Mouse (Mus musculus) c-Kit-positive CD71-positive TER-119-positive erythroid progenitor cells, embryonic 14.5 days (primary cell): ENCODE data around the gene Afdn.
"Not testable (repeated sequence)": the region's sequence is repeated elsewhere in the genome, so short reads cannot be mapped to it uniquely, and the experiment has no call there.

Experiments
- DNase-seq: peaks from one replicate; pipeline ENCODE4 v3.0.0-alpha.2; 2013; ENCODE audit warnings: low spot score

The Afdn gene

DNA sequence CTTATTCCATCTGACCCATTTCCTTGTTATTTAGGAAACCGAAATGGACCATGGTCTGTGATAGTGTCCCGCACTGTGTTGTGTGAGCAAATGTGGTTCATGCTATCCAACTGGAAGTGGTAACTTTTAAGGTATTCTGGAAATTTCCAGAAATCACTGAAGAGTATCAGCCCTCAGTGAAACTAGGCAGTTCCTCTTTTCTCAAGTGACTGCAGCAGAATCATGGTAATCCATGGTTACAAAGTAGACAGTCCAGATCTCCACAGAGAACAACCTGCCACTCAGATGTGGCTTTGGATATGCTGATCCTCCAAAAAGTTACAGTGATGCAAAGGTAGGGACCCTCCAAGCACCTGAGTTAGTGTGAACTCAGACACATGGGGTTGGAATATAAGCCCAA lies 21.4 kb upstream of the Afdn start:
- DNase-seq = no peak

- no peak for DNase-seq
Observed at GRCm38 (mm10) chr17:13739981-13740380, 20.4 kb upstream of the Afdn start.

GRCm38 (mm10) chr17:13740796-13741195 lies 19.5 kb upstream of the Afdn start:
- DNase-seq = no peak

DNA sequence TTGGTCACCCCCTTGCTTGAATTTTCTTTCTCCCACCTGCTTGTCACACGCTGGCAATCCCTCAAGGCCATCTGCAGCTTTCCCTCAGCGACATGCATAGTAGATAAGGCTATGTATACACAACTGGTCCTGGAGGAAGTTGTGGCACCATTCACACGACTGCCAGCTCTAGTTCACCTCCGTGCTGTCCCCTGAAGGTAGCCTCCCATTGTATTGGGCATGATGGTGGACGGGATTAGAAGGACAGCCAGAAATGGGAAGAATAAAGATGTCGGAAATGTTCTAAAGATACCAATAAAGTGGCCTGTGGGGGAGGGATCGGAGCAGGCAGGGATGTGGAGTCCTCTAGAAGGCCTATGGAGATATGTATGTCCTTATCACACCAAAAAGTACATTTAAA lies 18.7 kb upstream of the Afdn start:
- no peak for DNase-seq

DNA sequence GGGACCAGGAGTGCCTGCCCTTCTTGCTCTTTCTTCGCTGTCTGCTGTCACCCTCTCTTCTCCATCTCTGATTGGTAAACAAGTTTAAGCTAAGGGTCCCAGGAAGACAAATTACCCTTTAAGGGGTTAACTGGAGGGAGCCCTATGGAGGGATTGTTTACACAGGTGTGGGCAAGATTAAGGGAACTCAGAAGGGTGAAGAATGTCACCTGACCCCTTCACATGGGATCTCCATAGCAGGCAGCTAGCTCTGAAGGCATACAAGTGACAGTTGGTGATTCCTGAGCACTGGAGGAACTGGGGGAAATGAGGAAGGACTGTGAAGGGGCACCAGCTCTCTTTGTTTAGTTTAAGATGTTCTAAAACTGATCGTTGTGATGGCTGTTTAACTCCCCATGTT lies 18.0 kb upstream of the Afdn start:
- DNase-seq = no peak

GRCm38 (mm10) chr17:13742941-13743708 lies 17.2 kb upstream of the Afdn start:
- no peak for DNase-seq

- no peak for DNase-seq
Observed at GRCm38 (mm10) chr17:13743709-13744079, 16.6 kb upstream of the Afdn start.

GRCm38 (mm10) chr17:13744219-13744618 lies 16.1 kb upstream of the Afdn start:
- DNase-seq = no peak

DNA sequence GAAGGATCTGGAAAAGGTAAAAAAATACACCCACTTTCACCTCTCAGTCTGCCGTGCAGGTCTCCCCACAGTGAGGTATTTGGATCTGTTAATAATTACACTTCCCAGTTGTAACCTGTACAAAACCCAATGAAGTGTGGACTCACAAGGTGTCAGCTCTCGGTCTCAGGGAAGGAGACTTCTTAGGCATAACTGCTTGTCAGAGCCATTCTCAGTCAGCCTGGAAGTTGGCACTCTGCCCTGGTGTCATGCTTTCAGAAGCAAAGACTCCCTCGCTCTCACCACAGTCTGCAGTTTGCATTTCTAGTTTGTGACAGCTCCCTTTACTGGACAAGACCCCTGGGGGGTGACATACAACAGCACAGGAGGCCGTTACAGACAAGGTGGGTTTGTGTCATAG lies 15.5 kb upstream of the Afdn start:
- DNase-seq = no peak

GRCm38 (mm10) chr17:13745373-13745772 lies 15.0 kb upstream of the Afdn start:
- no peak for DNase-seq

DNA sequence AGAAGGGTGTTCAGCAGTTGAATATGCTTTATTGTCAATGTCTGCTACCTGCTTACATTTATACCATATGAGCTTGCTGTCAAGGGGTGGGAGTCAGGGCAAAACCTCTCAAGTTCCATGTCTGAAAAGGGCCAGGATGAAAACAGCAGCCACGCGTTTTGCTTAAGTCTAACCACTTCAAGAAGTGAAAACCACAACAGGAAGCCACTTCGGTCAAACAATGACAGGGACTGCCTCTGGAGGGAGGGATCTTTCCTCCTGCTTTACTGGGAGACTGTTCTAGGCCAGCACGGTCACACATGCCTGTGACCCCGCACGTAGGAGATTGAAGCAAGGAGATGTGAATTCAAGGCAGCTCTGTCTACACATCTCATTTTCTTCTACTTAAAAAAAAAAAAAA lies 14.0 kb upstream of the Afdn start:
- no peak for DNase-seq

GRCm38 (mm10) chr17:13747681-13748080 lies 12.7 kb upstream of the Afdn start:
- DNase-seq = no peak

- no peak for DNase-seq
Observed at GRCm38 (mm10) chr17:13749027-13749426, 11.3 kb upstream of the Afdn start.

GRCm38 (mm10) chr17:13753918-13754317 lies 6.4 kb upstream of the Afdn start:
- DNase-seq = no peak

- DNase-seq = no peak
Observed at GRCm38 (mm10) chr17:13754940-13755339, 5.4 kb upstream of the Afdn start.

GRCm38 (mm10) chr17:13758586-13758985 lies 1.8 kb upstream of the Afdn start:
- no peak for DNase-seq

DNA sequence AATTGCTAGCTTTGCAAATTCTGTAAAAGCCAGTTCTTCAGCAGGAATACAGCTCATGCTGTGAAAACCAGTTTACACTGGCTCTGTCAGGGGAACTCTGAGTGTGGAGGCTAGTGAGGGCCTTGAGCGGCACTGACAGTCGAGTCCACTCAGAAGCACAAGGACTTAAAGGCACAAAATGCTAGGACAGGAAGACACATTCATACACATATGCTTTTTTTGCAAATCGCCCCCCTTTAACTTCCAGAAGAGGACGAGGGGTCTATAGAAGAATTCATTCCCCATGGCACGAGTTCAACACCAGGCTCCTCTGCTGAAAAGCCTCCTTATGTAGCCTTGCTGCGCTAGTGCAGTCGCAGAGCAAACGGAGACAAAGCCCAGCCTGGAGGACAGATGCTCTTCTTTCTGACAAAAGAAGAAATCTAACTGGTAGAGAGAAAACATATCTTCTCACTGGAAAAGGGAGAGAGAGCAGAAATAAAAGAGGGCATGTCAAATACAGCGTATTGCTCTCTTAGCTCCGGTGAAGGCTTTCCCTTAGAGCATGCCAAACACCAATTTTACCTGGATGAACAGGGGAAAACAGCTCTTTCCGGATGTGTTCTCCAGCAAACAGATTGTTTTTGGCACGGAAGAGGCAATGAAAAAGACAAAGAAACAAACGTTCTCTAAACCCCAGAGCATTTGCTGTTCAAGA lies 1.0 kb upstream of the Afdn start:
- no peak for DNase-seq

DNA sequence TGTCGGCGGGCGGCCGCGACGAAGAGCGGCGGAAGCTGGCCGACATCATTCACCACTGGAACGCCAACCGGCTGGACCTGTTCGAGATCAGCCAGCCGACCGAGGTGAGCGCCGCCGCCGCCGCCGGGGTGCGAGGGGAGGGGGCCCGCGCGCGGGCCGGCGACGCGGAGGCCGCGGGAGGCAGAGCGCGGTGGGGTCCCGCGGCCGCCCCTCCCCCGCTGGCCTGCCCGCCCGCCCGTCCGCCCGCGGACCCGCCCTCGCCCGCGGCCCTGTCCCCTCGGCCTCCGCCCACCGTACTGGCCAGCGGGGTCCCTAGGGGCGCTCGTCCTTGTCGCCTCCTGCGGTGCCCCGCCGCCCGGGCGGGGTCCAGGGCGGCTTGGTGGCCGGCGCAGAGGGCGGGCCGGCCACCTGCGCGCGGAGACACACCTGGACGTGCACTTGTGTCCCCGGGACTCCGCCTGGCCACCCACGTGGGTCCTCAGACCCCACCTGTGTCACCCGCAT lies 388 bp downstream of the Afdn start:
- DNase-seq = no peak

GRCm38 (mm10) chr17:13761179-13761913 lies 1.0 kb downstream of the Afdn start, which contains the start of gene Tcte2:
Tcte2 (minus strand) TSS chr17:13761825.
- no peak for DNase-seq

GRCm38 (mm10) chr17:13763819-13764218 lies 3.5 kb downstream of the Afdn start:
- DNase-seq = no peak

DNA sequence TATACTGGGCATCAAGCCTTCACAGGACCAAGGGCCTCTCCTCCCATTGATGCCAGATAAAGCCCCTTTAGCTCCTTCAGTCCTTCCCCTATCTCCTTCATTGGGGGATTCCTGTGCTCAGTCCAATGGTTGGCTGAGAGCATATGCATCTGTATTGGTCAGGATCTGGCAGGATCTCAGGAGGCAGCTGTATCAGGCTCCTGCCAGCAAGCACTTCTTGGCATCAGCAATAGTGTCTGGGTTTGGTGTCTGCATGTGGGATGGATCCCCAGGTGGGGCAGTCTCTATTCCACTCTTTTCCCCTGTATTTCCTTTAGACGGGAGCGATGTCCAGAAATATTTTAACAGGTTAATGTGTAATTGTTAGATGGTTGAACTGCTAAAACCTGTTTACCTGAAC lies 4.6 kb downstream of the Afdn start:
- not testable (repeated sequence) for DNase-seq

DNA sequence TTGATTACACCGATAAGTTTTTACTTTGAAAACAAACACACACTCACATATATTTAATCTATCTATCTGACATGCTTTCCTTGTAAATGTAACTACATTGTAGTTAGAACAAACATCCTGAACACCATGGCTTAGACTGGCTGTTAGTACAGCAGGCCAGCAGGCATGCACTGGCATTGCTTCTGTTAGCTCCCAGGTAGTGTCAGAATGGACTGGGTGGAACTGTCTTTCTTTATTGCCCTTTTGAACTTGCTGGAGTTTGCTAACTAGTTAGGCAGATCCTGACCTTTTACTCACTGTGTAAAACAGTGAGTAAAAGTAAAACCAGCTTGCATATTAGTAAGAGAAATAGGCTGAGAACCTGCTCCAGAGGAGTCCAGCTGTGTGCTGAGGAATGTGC lies 8.2 kb downstream of the Afdn start:
- no peak for DNase-seq

- no peak for DNase-seq
Observed at GRCm38 (mm10) chr17:13769256-13769655, 8.9 kb downstream of the Afdn start.
